Mouse (Mus musculus) heart, postnatal 0 days (tissue): ENCODE data around the gene Vtcn1. TPM values are rescaled to one million over a fixed set of nuclear protein-coding genes. Genes with fewer than 3 reads are reported as not detected.

Experiments
- ATAC-seq: fragments of 200-750 bp; cut with Nextera tagmentation; 2 replicates; pipeline ENCODE4 v1.8.0; 2017; ENCODE audit warnings: low read depth, moderate number of reproducible peaks, moderate library complexity; ENCODE audit not compliant: insufficient read depth
- DNase-seq: peaks from one replicate; pipeline ENCODE4 v3.0.0-alpha.2; 2016; ENCODE audit warnings: low spot score
- H3K27ac ChIP-seq: fragments of 300-500 bp; sonication (generic); 2 replicates; pipeline ENCODE4 v1.5.1; 2014; ENCODE audit warnings: low read depth, mild to moderate bottlenecking
- H3K27me3 ChIP-seq: fragments of 300-500 bp; sonication (generic); 2 replicates; pipeline ENCODE4 v1.6.1; 2014; ENCODE audit warnings: low read length, mixed read lengths; ENCODE audit not compliant: control insufficient read depth, insufficient read depth
- H3K36me3 ChIP-seq: fragments of 300-500 bp; sonication (generic); replicated peaks from 2 replicates; pipeline ENCODE4 v1.6.1; 2014; ENCODE audit warnings: low read length, mixed read lengths; ENCODE audit not compliant: control insufficient read depth, insufficient read depth
- H3K4me1 ChIP-seq: fragments of 300-500 bp; sonication (generic); 2 replicates; pipeline ENCODE4 v1.6.1; 2014; ENCODE audit warnings: antibody characterized with exemption; ENCODE audit not compliant: control insufficient read depth, insufficient read depth
- H3K4me2 ChIP-seq: fragments of 300-500 bp; sonication (generic); 2 replicates; pipeline ENCODE4 v1.6.1; 2014; ENCODE audit warnings: low read depth, mild to moderate bottlenecking, low read length, moderate library complexity
- H3K4me3 ChIP-seq: fragments of 300-500 bp; sonication (generic); 2 replicates; pipeline ENCODE4 v1.5.1; 2014; ENCODE audit warnings: low read depth, low read length
- H3K9ac ChIP-seq: fragments of 300-500 bp; sonication (generic); replicated peaks from 2 replicates; pipeline ENCODE4 v1.6.1; 2014; ENCODE audit warnings: low read depth, low read length, mixed read lengths
- H3K9me3 ChIP-seq: fragments of 300-500 bp; sonication (generic); replicated peaks from 2 replicates; pipeline ENCODE4 v1.6.1; 2016; ENCODE audit warnings: low read length; ENCODE audit not compliant: control insufficient read depth
- CTCF ChIP-seq: IDR thresholded peaks from 2 replicates; pipeline ENCODE4 v1.5.1; 2016; ENCODE audit warnings: antibody characterized with exemption, control low read depth, low read depth
- EP300 ChIP-seq: IDR thresholded peaks from 2 replicates; pipeline ENCODE4 v1.6.1; 2016; ENCODE audit warnings: antibody characterized with exemption, low read depth
- WGBS: fragments of 180-500 bp; shearing (Covaris S2); extraction: QIAGEN DNeasy Blood & Tissue Kit; methylation state at CpG from one replicate; pipeline ENCODE4 v1.1.7; 2014; 5-methylcytosine and 5-hydroxymethylcytosine counted together
- polyA plus RNA-seq: library from polyadenylated mRNA; unstranded; fragments of >200 nt; fragmentation: Nextera tagmentation; extraction: Ambion mirVana; gene quantifications from 2 replicates; pipeline ENCODE4 v1.2.1, GENCODE M21; 2015
- total RNA-seq: library from RNA; depleted of rRNA; stranded (reverse); fragments of >200 nt; gene quantifications from 2 replicates; pipeline ENCODE4 v1.2.3, GENCODE M21; 2014; ENCODE audit warnings: low replicate concordance; rRNA removed

Gene Vtcn1
- total and polyA plus RNA-seq, 2 experiments from 2014 or later, result 0.27 to 0.36 TPM

DNA sequence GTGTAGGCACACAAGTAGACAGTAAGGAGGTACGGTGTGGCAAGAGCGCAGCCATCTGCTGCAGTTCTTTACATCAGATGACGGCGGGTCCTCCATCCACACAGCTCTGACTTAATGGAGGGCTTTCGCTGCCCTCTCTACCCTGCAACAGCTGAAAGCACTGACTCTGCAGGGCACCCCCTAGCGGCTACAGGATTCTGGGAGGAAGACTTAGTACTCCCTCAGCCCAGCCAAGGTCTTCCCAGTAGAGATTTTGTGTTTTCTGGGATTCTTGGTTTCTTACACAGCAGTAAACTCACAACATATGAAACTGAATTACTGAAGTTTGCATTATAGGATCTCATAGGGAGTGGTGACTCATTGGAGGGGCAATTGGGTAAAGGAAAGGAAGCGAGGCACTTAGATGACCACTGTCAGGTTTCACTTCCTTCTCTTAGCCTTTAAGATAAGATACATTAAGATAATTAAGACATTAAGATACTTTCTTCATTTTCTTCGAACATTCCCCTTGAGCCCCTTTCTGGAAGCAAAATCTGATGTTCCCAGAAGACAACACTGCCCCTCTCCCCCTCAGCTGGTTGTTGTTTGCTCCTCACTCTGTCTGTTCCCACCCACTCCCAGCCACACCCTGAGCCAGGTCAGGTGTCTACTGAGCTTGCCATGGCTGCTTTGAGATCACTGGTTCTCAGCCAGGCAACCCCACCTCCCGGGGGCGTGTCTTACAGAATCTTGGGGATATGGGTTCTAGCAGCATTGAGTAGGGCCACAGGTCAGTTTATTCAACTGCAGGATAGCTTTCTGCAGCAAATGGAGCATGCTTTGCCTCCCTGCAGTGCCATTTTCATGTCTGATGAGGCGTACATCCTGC, 107.1 kb downstream of the Vtcn1 start:
- no peaks in the 10 kb centered on the region for H3K9me3 ChIP-seq
- DNase-seq (no peak), ATAC-seq (no peak)
- H3K4me2 ChIP-seq, result no peak overlapping the region
- 74% methylated on average over 11 of the region's 11 CpGs for WGBS
- no peak overlapping the region for H3K9ac ChIP-seq
- H3K36me3 ChIP-seq, result peaks cover 34% of the 10 kb centered on the region
- peak; percentile 26 for TF ChIP-seq CTCF
- no peak for TF ChIP-seq EP300
- H3K4me1 ChIP-seq, result no peaks in the 10 kb centered on the region
- no peak overlapping the region for H3K27ac ChIP-seq
- H3K4me3 ChIP-seq, result no peak overlapping the region
- H3K27me3 ChIP-seq, result no peaks in the 10 kb centered on the region

DNA sequence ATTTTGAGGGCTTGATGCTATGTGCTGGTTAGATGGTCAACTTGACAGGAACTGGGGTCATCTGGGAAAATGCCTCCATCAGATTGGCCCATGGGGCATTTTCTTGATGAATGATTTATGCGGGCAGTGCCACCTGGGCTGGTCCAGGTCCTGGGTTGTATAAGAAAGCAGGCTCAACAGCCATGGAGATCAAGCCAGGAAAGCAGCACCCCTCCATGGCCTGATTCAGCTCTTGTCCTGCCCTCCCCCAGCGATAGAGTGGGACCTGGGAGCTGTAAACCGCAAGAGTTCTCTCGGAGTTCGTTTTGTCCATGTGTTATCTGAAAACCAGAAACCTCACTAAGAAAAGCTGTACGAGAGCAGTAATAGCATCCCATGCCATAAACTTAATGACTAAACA, 110.3 kb downstream of the Vtcn1 start:
- no peaks in the 10 kb centered on the region for H3K27me3 ChIP-seq
- H3K4me3 ChIP-seq, result no peak overlapping the region
- H3K9me3 ChIP-seq, result no peaks in the 10 kb centered on the region
- DNase-seq, result no peak
- TF ChIP-seq EP300, result no peak
- no peak for TF ChIP-seq CTCF
- H3K4me2 ChIP-seq, result no peak overlapping the region
- H3K36me3 ChIP-seq, result peaks cover 46% of the 10 kb centered on the region
- H3K9ac ChIP-seq, result no peak overlapping the region
- WGBS, result 97% methylated on average over 6 of the region's 6 CpGs
- no peaks in the 10 kb centered on the region for H3K4me1 ChIP-seq
- no peak for ATAC-seq
- H3K27ac ChIP-seq, result no peak overlapping the region

DNA sequence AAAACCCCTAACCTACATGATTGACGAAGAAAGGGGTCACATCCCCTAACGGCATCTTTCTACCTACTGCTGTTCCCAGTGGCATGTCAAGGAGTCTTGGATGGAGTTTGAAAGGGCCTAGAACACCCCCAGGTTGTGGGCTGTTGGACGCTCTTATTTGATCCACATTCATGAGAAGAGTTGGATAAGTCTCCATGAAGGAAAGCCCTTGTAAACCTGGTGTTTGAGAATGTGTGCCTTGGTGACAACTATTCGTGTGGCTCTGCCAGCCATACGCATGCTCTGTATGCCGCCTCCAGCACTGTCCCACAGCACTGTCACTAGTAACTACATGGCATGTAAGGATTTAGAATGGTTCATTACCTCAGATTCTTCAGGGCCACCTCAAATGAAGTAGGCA, 110.9 kb downstream of the Vtcn1 start:
- H3K4me3 ChIP-seq, result no peak overlapping the region
- no peak overlapping the region for H3K4me2 ChIP-seq
- H3K4me1 ChIP-seq, result no peaks in the 10 kb centered on the region
- no peaks in the 10 kb centered on the region for H3K9me3 ChIP-seq
- no peaks in the 10 kb centered on the region for H3K27me3 ChIP-seq
- TF ChIP-seq EP300, result no peak
- no peak for TF ChIP-seq CTCF
- no peak for ATAC-seq
- H3K36me3 ChIP-seq, result peaks cover 41% of the 10 kb centered on the region
- 92% methylated on average over 6 of the region's 6 CpGs for WGBS
- no peak for DNase-seq
- H3K9ac ChIP-seq, result no peak overlapping the region
- H3K27ac ChIP-seq, result no peak overlapping the region

DNA sequence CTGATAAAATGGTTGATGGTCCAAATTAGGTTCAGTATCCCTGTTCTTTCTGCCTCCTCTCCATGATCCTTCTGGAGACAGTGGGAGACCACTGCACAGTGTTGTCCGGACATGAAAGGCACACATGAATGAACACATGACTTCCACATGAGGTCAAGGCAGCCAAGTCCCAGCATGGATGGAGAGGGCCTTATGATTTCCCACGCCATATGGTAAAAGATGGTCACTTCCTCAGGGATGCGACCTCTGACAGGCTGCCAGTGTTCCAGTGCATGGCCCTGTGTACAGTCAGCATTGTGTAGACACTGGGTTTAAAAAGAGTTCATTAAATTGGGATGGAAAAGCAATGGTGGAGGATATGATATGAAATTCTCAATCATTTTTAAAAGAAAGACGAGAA, 113.0 kb downstream of the Vtcn1 start:
- DNase-seq (no peak), ATAC-seq (no peak)
- no peak overlapping the region for H3K9ac ChIP-seq
- H3K4me3 ChIP-seq, result no peak overlapping the region
- H3K36me3 ChIP-seq, result peaks cover 40% of the 10 kb centered on the region
- H3K4me1 ChIP-seq, result no peaks in the 10 kb centered on the region
- H3K9me3 ChIP-seq, result no peaks in the 10 kb centered on the region
- no peak overlapping the region for H3K27ac ChIP-seq
- no peak overlapping the region for H3K4me2 ChIP-seq
- TF ChIP-seq EP300 (no peak), CTCF (no peak)
- no peaks in the 10 kb centered on the region for H3K27me3 ChIP-seq
- 91% methylated on average over 4 of the region's 4 CpGs for WGBS

DNA sequence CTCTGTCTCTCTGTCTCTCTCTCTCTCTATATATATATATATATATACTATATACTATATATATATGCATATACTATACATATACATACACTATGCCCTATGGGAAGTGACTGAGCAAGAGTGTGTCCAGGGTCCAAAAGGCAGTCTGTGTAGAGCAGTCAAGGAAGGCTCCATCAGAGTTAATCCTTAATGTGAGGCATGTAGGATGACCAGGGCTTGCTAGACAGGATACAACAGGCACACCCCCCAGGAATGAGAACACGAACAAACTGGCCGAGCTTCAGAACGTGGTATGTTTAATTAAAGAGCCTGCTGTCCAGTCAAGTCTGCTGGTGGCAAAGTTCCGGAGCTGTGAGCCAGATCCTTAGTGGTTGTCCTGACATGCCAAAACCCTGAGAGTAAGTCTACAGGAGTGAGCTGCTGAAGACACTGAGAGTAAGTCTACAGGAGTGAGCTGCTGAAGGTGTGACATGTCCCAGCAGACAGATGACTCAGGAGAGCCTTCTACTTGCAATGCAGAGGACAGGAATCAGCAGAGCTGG, 115.3 kb downstream of the Vtcn1 start:
- H3K9me3 ChIP-seq, result no peaks in the 10 kb centered on the region
- H3K36me3 ChIP-seq, result peaks cover 60% of the 10 kb centered on the region
- H3K4me1 ChIP-seq, result no peaks in the 10 kb centered on the region
- no peak overlapping the region for H3K9ac ChIP-seq
- H3K27ac ChIP-seq, result no peak overlapping the region
- H3K27me3 ChIP-seq, result no peaks in the 10 kb centered on the region
- TF ChIP-seq CTCF (no peak), EP300 (no peak)
- DNase-seq (no peak), ATAC-seq (no peak)
- no peak overlapping the region for H3K4me3 ChIP-seq
- no peak overlapping the region for H3K4me2 ChIP-seq
- 81% methylated on average over 4 of the region's 4 CpGs for WGBS

Other genes starting within 250 kb of the Vtcn1 start
- gene Man1a2, start 140.0 kb upstream of the Vtcn1 start, total RNA-seq, result 16.8 and 17.7 TPM in 2 replicates
- 35.0 and 39.8 TPM in 2 replicates for gene Man1a2, start 140.0 kb upstream of the Vtcn1 start, polyA plus RNA-seq
- 6.8 and 8.2 TPM in 2 replicates for gene Trim45, start 96.7 kb downstream of the Vtcn1 start, total RNA-seq
- 2.3 and 2.4 TPM in 2 replicates for gene Trim45, start 96.7 kb downstream of the Vtcn1 start, polyA plus RNA-seq
- 11.0 and 13.5 TPM in 2 replicates for gene Ttf2, start 144.2 kb downstream of the Vtcn1 start, total RNA-seq
- gene Ttf2, start 144.2 kb downstream of the Vtcn1 start, polyA plus RNA-seq, result 4.2 and 4.4 TPM in 2 replicates
- 1.8 TPM in 1 of 2 replicates, not detected in the other for gene Cd101, start 204.1 kb downstream of the Vtcn1 start, total RNA-seq
- gene Cd101, start 204.1 kb downstream of the Vtcn1 start, polyA plus RNA-seq, result 0.26 and 0.27 TPM in 2 replicates